Mouse (Mus musculus) cerebellum, postnatal 14 days (tissue): ENCODE measurements around the gene Prrt1.

Source experiments
- DNase-seq, 2 experiments: peaks; one replicate each; pipeline ENCODE4 v3.0.0; 2021; ENCODE audit warnings: mixed read lengths in 2 of 2

Gene Prrt1

GRCm38 (mm10) chr17:34599891-34600290, 29.4 kb upstream of the Prrt1 start:
- no peak for DNase-seq

DNA sequence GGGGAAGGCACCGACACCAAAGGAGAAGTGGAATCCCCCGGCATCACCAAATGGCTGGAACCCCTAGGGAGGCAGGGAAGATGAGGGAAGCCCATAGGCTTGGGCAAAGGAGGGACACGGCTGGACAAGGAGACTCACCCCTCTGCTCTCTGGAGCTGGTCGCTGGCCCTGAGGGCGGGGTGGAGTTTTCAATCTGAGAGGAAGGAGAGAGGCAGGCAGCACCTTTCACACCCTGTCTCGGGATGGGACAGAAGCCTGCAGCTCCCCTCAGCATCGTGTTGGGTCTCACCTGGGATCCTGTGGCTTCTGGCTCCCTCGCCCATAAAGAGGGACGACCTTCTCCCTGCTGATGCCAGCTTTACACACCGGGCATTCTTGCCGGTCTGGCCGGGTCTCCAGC, 27.5 kb upstream of the Prrt1 start:
- no peak for DNase-seq

DNA sequence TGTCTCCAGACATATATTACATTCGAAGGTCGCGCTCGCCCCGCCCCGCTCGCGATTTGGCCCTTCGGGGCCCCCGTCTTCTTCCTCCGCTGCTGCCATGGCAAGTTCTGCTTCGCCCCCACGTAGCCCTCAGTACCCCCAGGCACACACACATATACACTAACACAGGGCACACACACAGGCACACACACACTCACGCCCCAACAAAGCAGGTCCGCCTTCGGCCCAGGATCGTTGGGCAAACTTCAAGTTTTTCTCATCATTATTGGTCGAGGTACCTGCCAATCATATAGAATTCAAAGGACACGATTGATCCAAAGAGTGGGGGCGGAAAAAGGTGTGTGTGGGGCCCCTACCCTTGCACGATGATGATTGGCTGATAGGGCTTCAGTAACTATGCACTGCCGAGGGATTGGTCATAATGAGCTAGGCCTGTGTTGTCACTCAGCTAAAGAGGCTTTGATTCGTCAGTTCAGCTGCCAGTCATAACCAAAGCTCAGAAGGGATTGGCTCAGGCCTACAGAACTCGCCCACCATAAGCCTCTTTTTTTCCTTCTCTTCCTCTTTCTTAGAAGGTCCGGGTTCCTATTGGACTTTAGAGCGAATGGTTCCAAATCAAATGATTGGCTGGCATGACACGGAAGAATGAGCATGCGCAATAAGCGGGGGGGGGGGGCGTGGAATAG, 25.8 kb upstream of the Prrt1 start, which contains the start of gene Rnf5:
Gene Rnf5, minus strand, starts transcription at position 316 of the 686 bp plus-strand sequence.
- peak; percentile 99 to 100 for DNase-seq

GRCm38 (mm10) chr17:34604061-34604508, 25.2 kb upstream of the Prrt1 start, which contains the start of gene Agpat1:
TSS of gene Agpat1 (plus strand) at chr17:34604262.
- peak; percentile 99 for DNase-seq

- DNase-seq = peak in 1 of 2 experiments; percentile 61
These were observed 24.7 kb upstream of the Prrt1 start for GRCm38 (mm10) chr17:34604511-34605237.

DNA sequence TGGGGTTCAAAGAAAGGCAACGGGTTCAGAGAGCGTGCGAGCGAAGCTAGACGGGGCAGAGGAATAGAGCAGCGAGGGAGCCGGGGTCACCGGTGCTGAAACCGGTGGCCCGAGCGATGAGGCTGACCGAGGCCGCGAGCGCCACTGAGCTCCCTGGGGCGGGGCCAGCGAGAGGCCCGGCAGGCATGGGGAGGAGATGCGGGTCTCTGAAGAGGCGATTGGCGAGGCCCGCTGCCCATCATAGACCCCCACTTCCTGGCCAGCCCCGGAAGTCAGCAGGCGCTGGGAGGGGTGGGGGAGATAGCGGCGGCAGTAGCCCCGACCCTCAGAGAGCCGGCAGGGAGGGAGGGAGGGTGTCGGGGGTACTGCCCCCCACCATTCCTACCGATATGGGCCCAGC, 23.7 kb upstream of the Prrt1 start:
- peak; percentile 99 for DNase-seq

DNA sequence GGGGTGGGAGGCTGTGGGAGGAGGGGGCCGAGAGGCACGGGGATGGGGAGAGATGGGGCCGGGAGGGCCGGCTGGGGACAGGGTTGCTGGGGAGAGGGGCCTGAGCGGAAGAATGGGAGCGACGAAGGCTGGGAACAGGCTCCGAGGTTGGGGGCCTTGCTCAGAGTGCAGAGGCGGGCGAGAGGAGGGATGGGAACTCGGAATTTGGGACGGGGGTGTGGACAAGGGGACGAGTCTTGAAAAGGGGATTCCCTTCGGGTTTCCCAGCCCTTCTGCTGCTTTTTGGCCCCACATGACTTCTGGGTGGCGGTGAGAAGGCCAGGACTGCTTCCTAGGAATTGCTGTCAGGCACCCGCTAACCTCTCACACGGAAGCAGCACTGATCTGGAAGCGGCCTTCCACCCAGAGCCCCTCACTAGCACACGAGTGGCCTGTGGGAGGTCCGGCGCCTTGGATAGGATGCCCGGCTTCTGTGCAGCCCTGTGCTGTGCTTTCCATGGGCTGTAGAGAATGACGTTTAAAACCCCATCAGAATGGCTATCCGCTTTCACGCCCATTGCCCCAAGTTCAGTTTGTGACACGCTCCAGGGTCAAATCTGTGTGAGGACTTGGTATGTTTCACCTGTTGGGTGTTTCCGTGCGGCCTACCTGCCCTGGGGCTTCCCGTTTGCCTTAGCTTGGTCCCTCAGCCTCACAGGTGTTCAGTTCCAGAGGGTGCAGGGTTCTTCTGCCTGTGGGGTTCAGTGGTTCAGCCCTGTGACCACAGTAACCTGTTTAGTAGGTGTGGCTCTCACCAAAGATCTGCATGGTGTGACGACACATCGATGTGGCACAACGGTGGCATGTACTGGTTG, 22.9 kb upstream of the Prrt1 start:
- no peak for DNase-seq

GRCm38 (mm10) chr17:34607997-34608396, 21.3 kb upstream of the Prrt1 start:
- peak; percentile 62 to 73 for DNase-seq

GRCm38 (mm10) chr17:34611050-34611449, 18.3 kb upstream of the Prrt1 start:
- peak in 1 of 2 experiments; percentile 58 for DNase-seq

GRCm38 (mm10) chr17:34613054-34613645, 16.2 kb upstream of the Prrt1 start:
- DNase-seq = no peak

GRCm38 (mm10) chr17:34613830-34614229, 15.5 kb upstream of the Prrt1 start:
- no peak for DNase-seq

- no peak for DNase-seq
These were observed 13.5 kb upstream of the Prrt1 start, which contains the start of gene Egfl8 for GRCm38 (mm10) chr17:34615871-34616270. TSS of gene Egfl8 (minus strand) at chr17:34615971.

DNA sequence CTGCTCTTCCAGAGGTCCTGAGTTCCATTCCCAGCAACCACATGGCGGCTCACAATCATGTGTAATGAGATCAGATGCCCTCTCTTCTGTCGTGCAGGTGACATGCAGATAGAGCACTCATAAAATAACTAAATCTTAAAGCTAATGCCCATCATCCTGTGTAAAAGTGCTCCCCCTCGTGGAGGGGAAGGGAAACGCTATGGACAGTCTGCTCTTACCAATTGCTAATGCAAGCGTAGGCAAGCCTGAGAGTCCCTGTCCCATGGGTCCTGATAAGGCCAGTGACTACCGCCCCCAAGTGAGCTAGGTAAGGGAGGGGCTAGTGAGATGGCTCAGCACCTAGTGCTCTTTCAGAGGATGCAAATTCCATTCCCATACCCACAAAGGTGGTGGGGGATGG, 10.3 kb upstream of the Prrt1 start:
- peak; percentile 78 to 79 for DNase-seq

GRCm38 (mm10) chr17:34621006-34621405, 8.3 kb upstream of the Prrt1 start:
- no peak for DNase-seq

DNA sequence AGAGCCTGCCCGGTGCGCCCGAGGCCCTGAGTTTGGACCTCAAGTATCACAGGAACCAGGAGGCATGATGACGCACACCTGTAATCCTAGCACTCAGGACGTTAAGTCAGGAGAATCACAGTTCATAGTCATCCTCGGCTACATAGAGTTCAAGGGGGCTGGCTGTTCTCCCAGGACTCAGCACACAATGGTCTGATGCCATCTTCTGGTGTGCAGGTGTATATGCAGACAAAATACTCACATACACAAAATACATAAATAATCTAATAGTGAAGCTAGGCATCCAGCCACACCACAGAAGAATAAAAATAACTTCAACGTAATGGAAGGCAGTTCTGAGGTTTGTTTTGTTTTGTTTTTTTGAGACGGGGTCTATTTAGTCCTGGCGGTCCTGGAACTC, 6.2 kb upstream of the Prrt1 start:
- DNase-seq = no peak

DNA sequence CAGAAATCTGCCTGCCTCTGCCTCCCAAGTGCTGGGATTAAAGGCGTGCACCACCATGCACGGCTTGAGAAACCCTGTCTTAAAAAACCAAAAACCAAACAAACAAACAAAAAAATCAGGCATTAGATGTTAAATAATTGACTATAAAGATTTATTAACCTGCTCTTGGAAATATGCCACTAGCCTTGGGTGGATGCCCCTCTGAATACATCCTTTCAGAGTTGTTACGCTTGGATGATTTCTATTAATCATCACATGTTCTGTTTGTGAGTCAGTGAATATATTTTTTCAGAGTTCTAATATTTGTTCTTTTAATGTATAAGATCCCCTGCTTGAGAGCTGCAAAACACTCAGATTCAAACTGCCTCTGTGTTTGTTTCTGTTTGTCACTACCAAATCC, 4.4 kb upstream of the Prrt1 start:
- no peak for DNase-seq

DNA sequence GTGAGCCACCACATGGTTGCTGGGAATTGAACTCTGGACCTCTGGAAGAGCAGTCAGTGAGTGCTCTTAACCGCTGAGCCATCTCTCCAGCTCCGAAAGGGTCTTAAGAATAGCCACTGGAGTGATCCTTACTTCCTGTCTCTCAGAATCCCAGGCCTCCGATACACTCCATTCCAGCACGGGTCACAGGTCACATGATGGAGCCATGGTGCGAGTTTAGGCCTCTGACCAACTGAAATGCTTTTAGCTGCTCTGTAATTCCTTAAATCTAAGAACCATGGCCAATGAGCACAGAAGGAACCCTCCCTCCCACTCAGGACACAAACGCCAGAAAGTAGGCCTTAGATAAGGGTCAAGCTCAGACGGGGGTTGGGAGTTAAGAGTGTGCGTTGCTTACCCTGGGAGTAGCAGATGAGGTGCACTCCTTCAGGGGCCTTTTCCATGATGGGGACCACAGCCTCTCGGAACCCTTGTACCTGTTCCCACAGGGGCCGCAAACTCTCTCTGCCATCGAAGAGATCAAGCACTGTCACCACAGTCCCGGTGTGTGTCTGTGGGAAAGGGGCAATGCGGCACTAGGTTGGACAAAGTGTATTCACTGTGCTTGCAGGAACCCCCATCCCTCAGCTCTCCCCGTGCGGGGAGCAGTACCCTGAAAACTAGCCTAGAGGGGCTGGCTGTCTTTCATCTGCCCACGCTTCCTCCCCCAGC, 3.1 kb upstream of the Prrt1 start:
- no peak for DNase-seq

GRCm38 (mm10) chr17:34626773-34627092, 2.6 kb upstream of the Prrt1 start:
- DNase-seq = peak; percentile 52 to 63

- peak; percentile 90 to 91 for DNase-seq
These were observed 2.0 kb upstream of the Prrt1 start for GRCm38 (mm10) chr17:34627093-34627942.

DNA sequence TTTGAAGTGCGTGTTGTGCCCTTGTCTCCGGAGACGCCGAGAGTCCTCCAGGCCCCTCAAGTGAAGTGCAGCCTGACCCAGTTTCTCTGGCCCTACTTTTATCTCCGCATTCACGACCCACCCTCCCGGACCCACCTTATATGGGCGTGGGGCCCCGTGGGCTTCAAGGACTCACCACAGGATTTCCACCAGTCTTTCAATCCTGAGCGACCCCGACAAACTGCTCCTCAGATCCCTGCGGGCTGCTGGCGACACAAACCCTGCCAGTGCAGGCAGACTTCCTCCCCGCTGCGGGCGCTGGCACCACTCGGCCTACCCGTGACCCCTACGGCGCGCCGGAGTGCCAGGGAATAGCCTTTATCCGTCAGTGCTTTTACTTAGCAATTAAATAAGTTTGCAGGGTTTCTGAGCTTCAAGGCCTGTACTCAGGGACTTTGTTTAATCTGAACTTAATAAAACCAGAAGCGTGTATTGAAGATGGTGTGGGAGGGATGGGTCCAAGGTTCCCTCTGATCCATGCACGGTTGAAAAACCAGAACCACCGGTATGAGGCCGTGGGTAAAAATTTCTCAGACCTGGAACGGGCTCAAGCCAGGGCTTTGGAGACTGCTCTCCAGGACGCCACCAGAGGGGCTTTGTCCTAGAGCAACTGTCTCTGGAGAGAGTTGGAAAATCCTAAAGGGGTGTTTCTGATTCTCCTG, 1.2 kb upstream of the Prrt1 start, which contains the start of gene Ppt2:
Gene Ppt2, minus strand, starts transcription at position 568 of the 701 bp plus-strand sequence.
- peak; percentile 83 to 90 for DNase-seq

- peak in 1 of 2 experiments; percentile 26 for DNase-seq
These were observed 727 bp upstream of the Prrt1 start for GRCm38 (mm10) chr17:34628644-34628967.
